Mouse (Mus musculus) G1E (cell line): ENCODE measurements around the gene Fance.

Experiments
- CTCF ChIP-seq: IDR thresholded peaks from 2 replicates; pipeline ENCODE4 v1.5.1; 2012; ENCODE audit warnings: low read depth, low read length, inconsistent platforms, mixed read lengths
- GATA1 ChIP-seq: IDR thresholded peaks from 2 replicates; pipeline ENCODE4 v1.6.1; 2012; ENCODE audit warnings: borderline replicate concordance, low read length, inconsistent platforms, mixed read lengths
- GATA2 ChIP-seq: IDR thresholded peaks from 2 replicates; pipeline ENCODE4 v1.6.1; 2012; ENCODE audit warnings: low read depth, low read length, inconsistent platforms, borderline replicate concordance
- POLR2AphosphoS5 ChIP-seq: IDR thresholded peaks from 2 replicates; pipeline ENCODE4 v1.6.1; 2012; ENCODE audit warnings: low read depth, low read length, inconsistent platforms; ENCODE audit not compliant: insufficient replicate concordance
- TAL1 ChIP-seq: conservative IDR thresholded peaks from 2 replicates; pipeline ENCODE4 v1.6.1; 2012; ENCODE audit warnings: low read depth, low read length, inconsistent platforms, mixed read lengths

GRCm38 (mm10) chr17:28290671-28291070 is 22.6 kb upstream of the Fance start:
- TF ChIP-seq CTCF: no peak
- TF ChIP-seq TAL1: no peak
- TF ChIP-seq POLR2AphosphoS5: no peak
- TF ChIP-seq GATA2: no peak
- no peak for TF ChIP-seq GATA1
